Mouse (Mus musculus): ENCODE measurements around the gene Pde4b. TPM values are rescaled to one million over a fixed set of nuclear protein-coding genes. Genes with fewer than 3 reads are reported as not detected.

The Pde4b gene
- polyA plus RNA-seq, 1 experiment: 21.1 TPM

DNA sequence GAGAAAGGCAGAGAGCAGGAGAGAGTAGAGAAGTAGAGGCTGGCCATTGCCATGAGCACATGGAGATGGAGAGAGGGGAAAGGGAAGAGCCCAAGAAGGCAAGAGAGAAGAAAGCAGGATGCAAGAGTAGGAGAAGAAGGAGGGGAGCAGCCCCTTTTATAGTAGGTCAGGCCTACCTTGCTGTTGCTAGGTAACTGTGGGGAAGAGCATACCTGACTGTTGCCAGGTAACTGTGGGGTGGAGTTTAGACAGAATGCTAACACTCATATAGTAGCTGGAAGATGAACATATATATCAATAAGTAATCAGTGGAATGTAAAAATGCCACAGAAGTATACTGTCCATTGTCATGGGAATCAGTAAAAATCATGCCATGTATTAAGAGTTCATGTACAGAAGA lies 172.9 kb downstream of the Pde4b start:
- Histone ChIP-seq H3K27ac (ENCODE audit: control insufficient read depth, insufficient read depth, low read length) (no peak overlapping the region), H3K36me3 (ENCODE audit: control insufficient read depth, insufficient read depth, low read length) (no peaks in the 10 kb centered on the region), H3K4me3 (ENCODE audit: control insufficient read depth, insufficient read depth, low read length) (no peak overlapping the region), H3K4me1 (replicated peaks; ENCODE audit: control insufficient read depth, insufficient read depth, low read length) (no peaks in the 10 kb centered on the region), H3K27me3 (ENCODE audit: control insufficient read depth, insufficient read depth, low read length) (no peaks in the 10 kb centered on the region)
- DNase-seq: no peak
- TF ChIP-seq CTCF (IDR thresholded peaks at IDR 0.05; ENCODE audit: borderline replicate concordance, control insufficient read depth, extremely low read depth, insufficient read depth, low read length, poor library complexity): no peak
- TF ChIP-seq POLR2A (IDR thresholded peaks at IDR 0.05; ENCODE audit: control insufficient read depth, extremely low read depth, insufficient read depth, low read length, poor library complexity): no peak

DNA sequence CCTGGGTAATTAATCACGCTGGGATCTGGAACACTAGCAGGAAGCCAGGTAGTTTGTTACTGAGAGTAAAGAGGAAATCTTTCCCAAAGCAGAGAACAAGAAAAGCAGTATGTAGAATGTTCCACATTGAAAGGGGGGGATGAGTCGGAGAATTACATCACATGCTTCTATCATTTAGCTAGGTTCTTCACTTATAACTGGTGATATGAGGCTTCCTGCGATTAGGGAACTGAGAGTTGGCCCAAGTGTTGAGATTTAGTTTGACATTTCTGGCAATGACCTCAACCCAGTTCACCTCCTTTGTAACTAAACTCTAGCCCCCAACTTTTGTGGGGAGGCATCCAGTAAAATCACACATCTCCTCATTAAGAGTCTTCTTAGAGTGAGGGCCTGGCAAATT lies 185.0 kb downstream of the Pde4b start:
- 83% methylated on average over 3 of the region's 3 CpGs for WGBS
- Histone ChIP-seq H3K27me3 (ENCODE audit: control insufficient read depth, insufficient read depth, low read length) (no peaks in the 10 kb centered on the region), H3K4me1 (replicated peaks; ENCODE audit: control insufficient read depth, insufficient read depth, low read length) (no peaks in the 10 kb centered on the region), H3K36me3 (ENCODE audit: control insufficient read depth, insufficient read depth, low read length) (no peaks in the 10 kb centered on the region), H3K27ac (ENCODE audit: control insufficient read depth, insufficient read depth, low read length) (no peak overlapping the region), H3K4me3 (ENCODE audit: control insufficient read depth, insufficient read depth, low read length) (no peak overlapping the region)
- TF ChIP-seq CTCF (IDR thresholded peaks at IDR 0.05; ENCODE audit: borderline replicate concordance, control insufficient read depth, extremely low read depth, insufficient read depth, low read length, poor library complexity): no peak
- TF ChIP-seq POLR2A (IDR thresholded peaks at IDR 0.05; ENCODE audit: control insufficient read depth, extremely low read depth, insufficient read depth, low read length, poor library complexity): no peak
- no peak for DNase-seq

GRCm38 (mm10) chr4:102272749-102273148 lies 185.4 kb downstream of the Pde4b start:
- DNase-seq: no peak
- no peaks in the 10 kb centered on the region for H3K4me1 ChIP-seq (replicated peaks; ENCODE audit: control insufficient read depth, insufficient read depth, low read length)
- no peak overlapping the region for H3K4me3 ChIP-seq (ENCODE audit: control insufficient read depth, insufficient read depth, low read length)
- H3K36me3 ChIP-seq (ENCODE audit: control insufficient read depth, insufficient read depth, low read length): no peaks in the 10 kb centered on the region
- no peaks in the 10 kb centered on the region for H3K27me3 ChIP-seq (ENCODE audit: control insufficient read depth, insufficient read depth, low read length)
- 69% methylated on average over 4 of the region's 4 CpGs for WGBS
- H3K27ac ChIP-seq (ENCODE audit: control insufficient read depth, insufficient read depth, low read length): no peak overlapping the region
- TF ChIP-seq CTCF (IDR thresholded peaks at IDR 0.05; ENCODE audit: borderline replicate concordance, control insufficient read depth, extremely low read depth, insufficient read depth, low read length, poor library complexity) (no peak), POLR2A (IDR thresholded peaks at IDR 0.05; ENCODE audit: control insufficient read depth, extremely low read depth, insufficient read depth, low read length, poor library complexity) (no peak)

DNA sequence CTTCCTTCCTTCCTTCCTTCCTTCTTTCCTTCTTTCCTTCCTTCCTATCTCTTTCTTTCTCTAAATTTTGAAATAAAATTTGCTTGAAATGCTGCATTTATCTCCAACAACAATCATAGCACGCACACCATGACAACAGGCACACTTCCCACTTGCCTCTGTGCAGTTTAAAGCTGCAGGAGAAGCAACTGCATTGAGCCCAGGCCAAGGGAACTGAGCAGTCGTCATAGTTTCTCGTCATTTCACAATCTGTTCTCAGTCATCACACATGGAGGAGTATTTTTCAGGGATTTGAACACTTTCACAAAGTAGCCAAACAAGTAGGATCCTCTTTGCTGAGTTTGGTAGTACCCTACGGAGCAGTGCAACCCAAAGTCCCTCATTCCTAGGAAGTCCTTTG lies 188.4 kb downstream of the Pde4b start:
- WGBS: 90% methylated on average over 4 of the region's 4 CpGs
- TF ChIP-seq POLR2A (IDR thresholded peaks at IDR 0.05; ENCODE audit: control insufficient read depth, extremely low read depth, insufficient read depth, low read length, poor library complexity) (no peak), CTCF (IDR thresholded peaks at IDR 0.05; ENCODE audit: borderline replicate concordance, control insufficient read depth, extremely low read depth, insufficient read depth, low read length, poor library complexity) (no peak)
- no peaks in the 10 kb centered on the region for H3K4me1 ChIP-seq (replicated peaks; ENCODE audit: control insufficient read depth, insufficient read depth, low read length)

DNA sequence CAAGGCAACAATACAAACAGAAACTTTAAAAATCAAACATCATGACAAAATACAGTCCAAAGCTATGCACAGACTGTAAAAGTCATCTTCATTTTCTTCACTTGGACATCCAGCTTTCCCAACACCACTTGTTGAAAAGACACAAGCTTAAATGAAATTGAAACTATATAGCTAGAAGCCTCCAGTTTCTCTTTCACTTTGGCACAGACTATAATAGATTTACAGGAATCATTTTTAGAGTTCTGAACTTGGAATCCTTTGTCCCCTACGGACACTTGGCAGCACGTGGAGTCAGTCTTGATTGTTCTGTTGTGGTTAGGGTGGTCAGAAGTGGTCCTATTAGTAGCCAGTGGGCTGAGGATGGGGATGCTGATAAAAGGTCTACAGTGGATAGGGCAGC lies 191.6 kb downstream of the Pde4b start:
- no peak overlapping the region for H3K27ac ChIP-seq (ENCODE audit: control insufficient read depth, insufficient read depth, low read length)
- no peaks in the 10 kb centered on the region for H3K4me1 ChIP-seq (replicated peaks; ENCODE audit: control insufficient read depth, insufficient read depth, low read length)
- no peaks in the 10 kb centered on the region for H3K36me3 ChIP-seq (ENCODE audit: control insufficient read depth, insufficient read depth, low read length)
- no peak overlapping the region for H3K4me3 ChIP-seq (ENCODE audit: control insufficient read depth, insufficient read depth, low read length)
- DNase-seq: no peak
- 78% methylated on average over 2 of the region's 2 CpGs for WGBS
- no peaks in the 10 kb centered on the region for H3K27me3 ChIP-seq (ENCODE audit: control insufficient read depth, insufficient read depth, low read length)
- TF ChIP-seq POLR2A (IDR thresholded peaks at IDR 0.05; ENCODE audit: control insufficient read depth, extremely low read depth, insufficient read depth, low read length, poor library complexity) (no peak), CTCF (IDR thresholded peaks at IDR 0.05; ENCODE audit: borderline replicate concordance, control insufficient read depth, extremely low read depth, insufficient read depth, low read length, poor library complexity) (no peak)

More for the DNA sequence above, 188.4 kb downstream of the Pde4b start:
- no peak for DNase-seq
- H3K27ac ChIP-seq (ENCODE audit: control insufficient read depth, insufficient read depth, low read length): no peak overlapping the region
- H3K4me3 ChIP-seq (ENCODE audit: control insufficient read depth, insufficient read depth, low read length): no peak overlapping the region
- no peaks in the 10 kb centered on the region for H3K36me3 ChIP-seq (ENCODE audit: control insufficient read depth, insufficient read depth, low read length)
- no peaks in the 10 kb centered on the region for H3K27me3 ChIP-seq (ENCODE audit: control insufficient read depth, insufficient read depth, low read length)

DNA sequence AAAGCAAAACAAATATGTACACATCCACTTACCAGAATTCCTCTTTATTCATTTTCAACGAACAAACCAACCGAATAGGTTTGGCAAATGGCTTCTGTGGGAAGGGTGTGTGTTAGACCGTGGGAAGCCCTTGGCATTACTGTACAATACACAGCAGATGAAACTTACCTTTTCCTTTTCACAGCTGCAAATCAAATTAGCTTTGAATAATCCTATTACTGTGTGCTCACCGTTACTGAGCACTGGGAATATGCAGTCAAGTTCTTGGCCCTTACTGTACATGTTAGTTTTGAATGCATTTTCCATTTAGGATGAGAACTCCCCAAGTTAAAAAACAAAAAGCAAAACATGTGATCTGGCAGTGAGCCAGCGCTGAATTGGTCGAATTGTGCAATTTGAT lies 199.8 kb downstream of the Pde4b start:
- no peaks in the 10 kb centered on the region for H3K4me1 ChIP-seq (replicated peaks; ENCODE audit: control insufficient read depth, insufficient read depth, low read length)
- no peaks in the 10 kb centered on the region for H3K27me3 ChIP-seq (ENCODE audit: control insufficient read depth, insufficient read depth, low read length)
- no peak for TF ChIP-seq CTCF (IDR thresholded peaks at IDR 0.05; ENCODE audit: borderline replicate concordance, control insufficient read depth, extremely low read depth, insufficient read depth, low read length, poor library complexity)
- no peak for TF ChIP-seq POLR2A (IDR thresholded peaks at IDR 0.05; ENCODE audit: control insufficient read depth, extremely low read depth, insufficient read depth, low read length, poor library complexity)
- H3K36me3 ChIP-seq (ENCODE audit: control insufficient read depth, insufficient read depth, low read length): no peaks in the 10 kb centered on the region
- no peak overlapping the region for H3K4me3 ChIP-seq (ENCODE audit: control insufficient read depth, insufficient read depth, low read length)
- DNase-seq: no peak
- WGBS: 86% methylated on average over 6 of the region's 6 CpGs
- H3K27ac ChIP-seq (ENCODE audit: control insufficient read depth, insufficient read depth, low read length): no peak overlapping the region

DNA sequence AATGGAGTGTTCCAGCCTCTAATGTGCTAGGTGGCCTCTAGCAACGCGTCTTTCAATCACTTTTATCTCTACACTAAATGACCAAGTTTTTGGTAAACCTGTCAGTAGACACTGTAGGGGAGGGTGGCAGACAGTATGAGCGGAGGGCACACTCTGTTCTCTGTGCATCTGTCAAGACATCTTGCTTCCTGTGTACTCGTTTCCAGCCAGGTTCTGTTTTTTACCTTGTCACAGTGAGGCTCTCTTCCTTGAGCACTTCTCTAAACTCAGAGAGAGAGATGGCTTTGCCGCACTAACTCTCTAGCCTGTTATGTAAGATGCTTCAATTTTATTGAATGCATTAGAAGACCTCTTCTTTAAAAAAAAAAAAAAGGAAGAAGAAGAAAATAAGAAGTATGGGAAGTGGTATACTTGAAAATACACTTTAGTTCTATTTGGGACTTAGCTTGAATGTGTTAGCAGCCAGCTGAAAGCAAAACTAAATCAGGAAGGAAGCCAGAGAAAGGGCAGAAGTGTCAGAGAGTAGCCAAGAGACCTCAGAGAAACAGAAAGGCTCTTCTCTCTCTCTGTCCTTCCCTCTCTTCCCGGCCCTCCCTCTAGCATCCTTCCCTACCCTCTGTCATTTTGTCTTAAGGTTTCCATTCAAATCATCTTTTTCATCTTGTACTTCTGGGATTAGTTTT lies 202.8 kb downstream of the Pde4b start:
- 16% methylated on average over 6 of the region's 6 CpGs for WGBS
- no peaks in the 10 kb centered on the region for H3K4me1 ChIP-seq (replicated peaks; ENCODE audit: control insufficient read depth, insufficient read depth, low read length)
- no peak for DNase-seq
- no peak overlapping the region for H3K4me3 ChIP-seq (ENCODE audit: control insufficient read depth, insufficient read depth, low read length)
- TF ChIP-seq CTCF (IDR thresholded peaks at IDR 0.05; ENCODE audit: borderline replicate concordance, control insufficient read depth, extremely low read depth, insufficient read depth, low read length, poor library complexity) (no peak), POLR2A (IDR thresholded peaks at IDR 0.05; ENCODE audit: control insufficient read depth, extremely low read depth, insufficient read depth, low read length, poor library complexity) (no peak)
- H3K36me3 ChIP-seq (ENCODE audit: control insufficient read depth, insufficient read depth, low read length): no peaks in the 10 kb centered on the region
- no peaks in the 10 kb centered on the region for H3K27me3 ChIP-seq (ENCODE audit: control insufficient read depth, insufficient read depth, low read length)
- no peak overlapping the region for H3K27ac ChIP-seq (ENCODE audit: control insufficient read depth, insufficient read depth, low read length)

All from thymus, adult 2 months (tissue).